Mouse (Mus musculus): ENCODE measurements at regions not wholly inside any gene's neighbourhood (a gene's known extent, or its start where the extent isn't known, plus 50 kb on each side); places are given as distances from the start of the nearest gene placed in this dataset.

DNA sequence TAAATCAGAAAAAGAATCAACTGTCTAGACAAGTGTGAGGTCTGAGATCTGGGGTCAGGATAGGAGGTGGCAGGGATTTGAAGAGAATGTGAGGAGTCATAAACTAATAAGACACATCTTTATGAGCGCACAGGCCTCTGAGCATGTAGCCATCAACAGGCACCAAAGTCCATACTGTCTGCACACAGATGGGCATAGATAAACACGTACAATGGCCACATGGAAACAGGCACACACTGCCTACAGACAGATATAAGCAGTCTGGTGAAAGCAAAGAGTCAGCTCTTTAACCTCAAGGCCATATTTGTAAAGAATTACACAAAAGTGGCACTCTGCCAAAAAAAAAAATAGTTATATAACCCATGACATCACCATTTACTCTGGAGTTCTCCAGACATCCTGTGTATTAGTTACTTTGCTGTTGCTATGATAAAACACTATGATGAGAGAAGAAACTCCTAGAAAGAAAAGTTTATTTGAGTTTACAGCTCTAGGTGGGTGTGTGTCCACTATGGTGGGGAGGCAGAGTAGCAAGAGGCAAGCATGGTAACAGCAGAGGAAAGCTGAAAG lies 101.4 kb downstream of the Adamts15 start:
- TF ChIP-seq CTCF (IDR thresholded peaks at IDR 0.05; ENCODE audit: insufficient read depth, low read length) (no peak), POLR2A (IDR thresholded peaks at IDR 0.05; ENCODE audit: borderline replicate concordance, extremely low read depth, low read depth, low read length) (no peak)
